Mouse (Mus musculus): ENCODE data around the gene Sar1b. TPM values are rescaled to one million over a fixed set of nuclear protein-coding genes. Genes with fewer than 3 reads are reported as not detected.

Gene Sar1b
- total RNA-seq, 2 experiments from 2014 or later: 71.7 to 72.0 TPM

DNA sequence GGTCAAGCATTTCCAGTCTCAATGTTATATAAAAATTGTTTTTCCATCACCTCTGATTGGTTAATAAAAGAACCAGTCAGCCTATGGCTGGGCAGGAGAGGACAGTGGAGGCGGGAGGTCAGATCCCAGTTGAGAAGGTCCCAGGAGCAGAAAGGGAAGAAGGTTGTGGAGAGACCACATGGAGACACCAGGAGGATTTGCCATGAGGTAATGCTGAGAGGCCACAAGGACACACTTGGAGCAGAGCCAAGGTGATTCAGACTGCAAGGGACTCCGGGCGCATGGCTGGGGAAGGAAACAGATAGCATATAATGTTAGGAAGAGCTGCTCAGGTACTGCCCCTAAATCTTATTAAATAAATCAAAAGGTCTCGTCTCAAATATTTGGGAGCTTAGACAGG is 32.8 kb downstream of the Sar1b start:
- H3K27ac ChIP-seq: no peak overlapping the region
- DNase-seq (ENCODE audit: low spot score in 2 of 2): no peak

GRCm38 (mm10) chr11:51800634-51801325 is 37.3 kb downstream of the Sar1b start:
- peak overlapping the region; percentile 53; the same call in 1 of the 2 replicates for H3K27ac ChIP-seq
- DNase-seq (ENCODE audit: low spot score in 2 of 2): no peak
- no peak for TF ChIP-seq CTCF (conservative IDR thresholded peaks at IDR 0.05)
- no peak overlapping the region for H3K4me3 ChIP-seq

More for the DNA sequence above, 32.8 kb downstream of the Sar1b start:
- no peak for TF ChIP-seq CTCF (conservative IDR thresholded peaks at IDR 0.05)
- H3K4me3 ChIP-seq: no peak overlapping the region

DNA sequence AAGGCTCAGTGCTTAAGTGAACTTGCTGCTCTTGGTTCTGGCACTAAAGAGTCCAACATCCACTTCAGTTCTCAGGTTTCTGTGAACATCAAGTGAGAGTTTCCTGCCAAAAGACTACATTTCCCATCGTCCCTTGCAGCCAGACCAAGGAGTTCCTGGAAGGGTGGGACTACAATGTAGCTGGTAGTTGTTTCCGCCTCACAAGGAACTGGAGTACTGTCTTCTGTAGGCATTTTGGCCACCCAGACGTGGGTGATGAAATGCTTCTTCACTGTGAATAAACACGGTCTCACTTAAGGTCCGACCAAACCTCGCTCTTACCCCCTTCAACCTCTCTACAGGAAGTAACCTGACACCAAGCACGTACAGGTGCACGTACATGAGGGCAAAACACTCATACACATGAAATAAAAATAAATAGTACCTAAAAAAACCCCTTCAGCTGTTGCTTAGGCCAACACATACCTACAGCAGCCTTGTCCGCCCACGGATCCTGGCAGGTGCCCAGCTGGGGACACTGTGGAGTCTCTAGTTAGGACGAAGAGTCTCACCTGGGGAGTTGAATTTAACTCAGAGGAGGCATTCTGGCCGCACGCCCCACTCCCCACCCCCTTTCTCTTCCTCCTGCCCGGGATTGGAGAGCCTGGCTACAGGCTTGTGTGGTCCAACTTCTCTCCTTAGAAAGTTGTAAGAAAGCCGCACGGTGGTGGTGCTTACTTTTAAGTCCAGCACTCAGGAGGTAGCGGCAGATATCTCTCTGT is 41.9 kb downstream of the Sar1b start:
- Histone ChIP-seq H3K4me3 (peak overlapping the region; percentile 66), H3K27ac (peak overlapping the region; percentile 88)
- no peak for TF ChIP-seq CTCF (conservative IDR thresholded peaks at IDR 0.05)
- peak; percentile 76 to 80 for DNase-seq (ENCODE audit: low spot score in 2 of 2)

DNA sequence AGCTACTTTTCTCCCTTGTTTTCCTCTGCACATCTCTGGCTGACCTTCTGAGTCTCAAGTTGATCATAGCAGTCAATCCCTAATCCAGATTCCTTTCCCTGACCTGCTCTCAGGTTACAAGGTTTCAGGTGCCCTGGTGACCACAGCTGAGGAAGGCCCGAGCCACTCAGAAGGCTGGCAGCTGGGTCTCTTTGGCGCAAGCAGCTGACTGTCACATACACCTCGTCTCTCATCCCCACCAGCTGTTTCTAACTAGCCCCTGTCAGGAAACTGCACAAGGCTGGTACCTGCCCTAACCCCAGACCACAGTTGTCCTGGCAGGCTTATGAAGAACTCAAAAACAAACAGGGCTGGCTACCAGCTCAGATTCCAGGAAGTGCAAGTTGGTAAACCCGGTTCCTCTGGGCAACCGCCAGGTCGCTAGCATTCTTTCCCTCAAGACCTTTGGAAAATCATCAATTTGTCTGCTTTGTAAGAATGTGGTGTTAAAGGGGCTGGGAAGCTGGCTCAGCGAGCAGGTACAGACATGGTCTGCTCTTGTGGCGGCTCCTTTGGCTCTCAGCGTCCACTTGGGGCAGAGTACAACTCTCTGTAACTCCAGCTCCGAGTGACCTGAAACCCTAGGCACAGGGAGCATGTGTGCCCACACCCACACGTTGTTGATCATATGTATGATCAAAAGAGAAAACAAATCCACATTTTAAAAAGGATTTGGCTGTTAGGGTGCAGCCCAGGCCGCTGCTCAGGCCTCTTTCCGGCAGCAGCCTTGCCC is 43.8 kb downstream of the Sar1b start:
- TF ChIP-seq CTCF (conservative IDR thresholded peaks at IDR 0.05): no peak
- Histone ChIP-seq H3K27ac (no peak overlapping the region), H3K4me3 (no peak overlapping the region)
- no peak for DNase-seq (ENCODE audit: low spot score in 2 of 2)

DNA sequence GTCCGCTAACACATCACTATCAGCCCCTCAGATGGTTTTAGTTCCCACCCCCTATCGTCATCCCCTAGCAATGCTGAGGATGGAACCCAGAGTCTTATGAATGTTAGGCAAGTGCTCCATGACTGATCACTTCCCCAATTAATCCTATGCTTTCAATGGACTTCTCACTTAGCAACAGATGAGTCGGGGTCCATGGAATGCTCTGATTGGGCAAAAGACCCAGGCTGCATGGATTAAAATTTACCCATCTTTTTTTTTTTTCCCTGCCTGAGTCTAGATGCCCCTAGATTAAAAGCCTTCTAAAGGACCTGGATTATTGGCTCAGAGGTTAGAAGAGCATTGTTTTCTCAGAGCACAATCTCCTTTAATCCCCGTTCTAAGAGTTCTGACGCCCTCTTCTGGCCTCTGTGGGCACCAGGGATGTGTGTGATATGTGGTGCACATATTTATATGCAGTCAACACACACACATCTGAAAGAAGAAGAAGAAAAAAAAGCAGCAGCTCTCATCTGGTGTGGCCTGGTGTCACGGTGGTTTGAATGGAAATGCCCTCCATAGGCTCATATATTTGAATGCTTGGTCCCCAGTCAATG is 46.2 kb downstream of the Sar1b start:
- no peak overlapping the region for H3K27ac ChIP-seq
- no peak overlapping the region for H3K4me3 ChIP-seq
- peak; percentile 32 to 40 for DNase-seq (ENCODE audit: low spot score in 2 of 2)
- TF ChIP-seq CTCF (conservative IDR thresholded peaks at IDR 0.05): peak; percentile 49

DNA sequence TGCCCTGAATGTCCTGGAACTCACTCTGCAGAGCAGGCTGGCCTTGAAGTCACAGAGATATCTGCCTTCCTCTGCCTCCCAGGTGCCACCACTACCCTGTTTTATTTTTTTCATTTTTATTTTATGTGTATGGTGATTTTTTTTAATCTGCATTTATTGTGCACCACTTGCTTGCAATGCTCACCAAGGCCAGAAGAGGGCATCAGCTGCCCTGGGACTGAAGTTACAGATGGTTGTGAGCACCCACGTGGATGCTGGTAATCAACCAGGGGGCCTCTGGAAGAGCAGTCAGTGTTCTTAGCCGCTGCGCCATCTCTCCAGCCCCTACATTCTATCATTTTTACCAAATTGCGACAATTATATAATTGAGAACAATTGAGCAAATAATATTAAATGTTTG is 47.7 kb downstream of the Sar1b start:
- DNase-seq (ENCODE audit: low spot score in 2 of 2): no peak
- Histone ChIP-seq H3K4me3 (no peak overlapping the region), H3K27ac (no peak overlapping the region)
- TF ChIP-seq CTCF (conservative IDR thresholded peaks at IDR 0.05): peak; percentile 65

DNA sequence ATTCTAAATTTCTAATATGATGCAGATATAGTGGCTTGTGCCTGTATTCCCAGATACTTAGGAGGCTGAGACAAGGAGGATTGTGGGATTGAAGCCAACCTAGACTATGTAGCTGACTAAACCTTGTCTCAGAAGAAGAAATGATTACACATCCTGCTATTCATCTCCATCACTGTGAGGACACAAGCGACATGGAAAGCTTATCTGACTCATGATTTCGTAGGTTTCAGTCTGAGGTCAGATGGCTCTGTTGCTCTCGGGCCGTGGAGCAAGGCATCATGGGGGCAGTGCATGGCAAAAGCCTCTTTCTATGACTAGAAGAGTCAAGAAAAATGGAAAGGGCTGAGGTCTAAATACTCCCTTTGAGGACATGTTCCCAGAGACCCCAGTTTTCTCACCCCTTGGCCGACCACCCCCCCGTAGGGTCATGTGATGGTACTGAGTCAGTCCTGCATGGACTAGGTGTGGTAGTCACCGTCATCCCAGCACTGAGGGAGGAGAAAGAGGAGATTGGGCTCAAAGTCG is 48.6 kb downstream of the Sar1b start:
- no peak overlapping the region for H3K27ac ChIP-seq
- no peak for TF ChIP-seq CTCF (conservative IDR thresholded peaks at IDR 0.05)
- H3K4me3 ChIP-seq: no peak overlapping the region
- DNase-seq (ENCODE audit: low spot score in 2 of 2): no peak

- Histone ChIP-seq H3K27ac (no peak overlapping the region), H3K4me3 (no peak overlapping the region)
- TF ChIP-seq CTCF (conservative IDR thresholded peaks at IDR 0.05): peak; percentile 99
- DNase-seq (ENCODE audit: low spot score in 2 of 2): peak; percentile 75 to 91
Observed at GRCm38 (mm10) chr11:51817756-51818155, 54.3 kb downstream of the Sar1b start.

DNA sequence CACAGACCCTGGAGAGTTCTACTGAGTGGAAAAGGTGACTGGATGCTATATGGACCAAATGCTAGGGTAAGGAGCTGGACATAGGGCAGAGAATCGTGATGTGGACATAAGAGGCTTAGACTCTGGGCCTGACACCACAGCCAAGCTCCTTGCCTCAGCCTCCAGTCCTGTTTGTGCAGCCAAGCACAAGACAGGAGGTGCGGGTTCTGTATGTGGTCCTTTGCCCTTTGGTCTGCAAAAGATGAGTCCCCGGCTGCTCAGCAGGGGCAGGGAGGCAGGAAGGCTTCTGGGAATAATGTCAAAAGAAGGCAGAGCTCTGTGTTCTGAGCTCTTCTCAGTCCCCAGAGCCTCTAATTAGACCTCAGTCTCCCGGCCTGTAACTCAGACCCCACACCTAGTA is 55.4 kb downstream of the Sar1b start:
- no peak for TF ChIP-seq CTCF (conservative IDR thresholded peaks at IDR 0.05)
- H3K27ac ChIP-seq: no peak overlapping the region
- no peak overlapping the region for H3K4me3 ChIP-seq
- no peak for DNase-seq (ENCODE audit: low spot score in 2 of 2)

GRCm38 (mm10) chr11:51819964-51820363 is 56.5 kb downstream of the Sar1b start:
- no peak overlapping the region for H3K27ac ChIP-seq
- peak; percentile 74 for TF ChIP-seq CTCF (conservative IDR thresholded peaks at IDR 0.05)
- peak in 1 of 2 experiments; percentile 33 for DNase-seq (ENCODE audit: low spot score in 2 of 2)
- no peak overlapping the region for H3K4me3 ChIP-seq

- peak; percentile 94 for TF ChIP-seq CTCF (conservative IDR thresholded peaks at IDR 0.05)
Observed at GRCm38 (mm10) chr11:51820861-51821260, 57.4 kb downstream of the Sar1b start.

GRCm38 (mm10) chr11:51822736-51823135 is 59.2 kb downstream of the Sar1b start:
- Histone ChIP-seq H3K4me3 (no peak overlapping the region), H3K27ac (0 out of 2 replicates have a peak overlapping the region, but pooled peaks have one; percentile 32)
- DNase-seq (ENCODE audit: low spot score in 2 of 2): no peak
- TF ChIP-seq CTCF (conservative IDR thresholded peaks at IDR 0.05): no peak

More at GRCm38 (mm10) chr11:51820861-51821260, 57.4 kb downstream of the Sar1b start:
- Histone ChIP-seq H3K27ac (no peak overlapping the region), H3K4me3 (no peak overlapping the region)
- DNase-seq (ENCODE audit: low spot score in 2 of 2): peak; percentile 36 to 78
